Mouse (Mus musculus) effector memory CD4-positive, alpha-beta T cell, adult 7 months (primary cell): Measurements from ENCODE around the gene Dbr1. TPM values are rescaled to one million over a fixed set of nuclear protein-coding genes. Genes with fewer than 3 reads are reported as not detected.

Source experiments
- polyA plus RNA-seq: library from polyadenylated mRNA; unstranded; fragments of 100-300 nt; shearing (Covaris generic); gene quantifications from one replicate; pipeline ENCODE4 v1.2.1, GENCODE M21; 2017

Gene Dbr1
- polyA plus RNA-seq, result 37.8 TPM

DNA sequence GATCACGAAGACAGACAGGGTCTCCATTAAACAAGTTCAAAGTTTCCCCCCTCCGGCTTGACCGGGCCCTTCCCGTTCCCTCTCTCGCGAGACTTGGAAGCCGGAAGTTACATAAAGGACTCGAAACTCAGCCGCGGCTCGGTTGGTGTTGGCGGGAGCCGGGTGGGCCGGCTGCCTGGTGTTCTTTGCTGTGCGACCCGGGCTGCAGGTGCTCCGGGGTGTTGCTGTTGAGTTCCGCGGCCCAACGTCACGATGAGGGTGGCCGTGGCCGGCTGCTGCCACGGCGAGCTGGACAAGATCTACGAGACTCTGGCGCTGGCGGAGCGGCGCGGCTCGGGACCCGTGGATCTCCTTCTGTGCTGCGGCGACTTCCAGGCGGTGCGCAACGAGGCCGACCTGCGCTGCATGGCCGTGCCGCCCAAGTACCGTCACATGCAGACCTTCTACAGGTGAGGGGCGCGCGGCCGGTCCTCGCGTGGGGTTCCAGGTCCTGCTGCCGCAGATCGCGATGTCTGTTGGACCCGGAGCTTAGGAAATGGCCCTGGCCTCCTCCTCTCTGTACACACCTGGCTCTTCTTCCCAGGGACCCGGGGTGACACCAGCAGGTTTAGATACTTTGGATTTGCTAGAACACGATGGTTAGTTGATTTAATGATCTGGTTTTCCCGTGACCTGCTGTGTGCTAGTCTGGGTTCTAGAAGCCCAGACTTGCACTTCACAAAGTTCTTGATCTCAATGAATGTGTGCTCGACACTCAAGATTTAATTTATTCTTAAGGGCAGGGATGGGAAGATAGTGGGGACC is at the start of gene Dbr1:
Gene Dbr1, plus strand, starts transcription at position 123 of the 804 bp plus-strand sequence.

DNA sequence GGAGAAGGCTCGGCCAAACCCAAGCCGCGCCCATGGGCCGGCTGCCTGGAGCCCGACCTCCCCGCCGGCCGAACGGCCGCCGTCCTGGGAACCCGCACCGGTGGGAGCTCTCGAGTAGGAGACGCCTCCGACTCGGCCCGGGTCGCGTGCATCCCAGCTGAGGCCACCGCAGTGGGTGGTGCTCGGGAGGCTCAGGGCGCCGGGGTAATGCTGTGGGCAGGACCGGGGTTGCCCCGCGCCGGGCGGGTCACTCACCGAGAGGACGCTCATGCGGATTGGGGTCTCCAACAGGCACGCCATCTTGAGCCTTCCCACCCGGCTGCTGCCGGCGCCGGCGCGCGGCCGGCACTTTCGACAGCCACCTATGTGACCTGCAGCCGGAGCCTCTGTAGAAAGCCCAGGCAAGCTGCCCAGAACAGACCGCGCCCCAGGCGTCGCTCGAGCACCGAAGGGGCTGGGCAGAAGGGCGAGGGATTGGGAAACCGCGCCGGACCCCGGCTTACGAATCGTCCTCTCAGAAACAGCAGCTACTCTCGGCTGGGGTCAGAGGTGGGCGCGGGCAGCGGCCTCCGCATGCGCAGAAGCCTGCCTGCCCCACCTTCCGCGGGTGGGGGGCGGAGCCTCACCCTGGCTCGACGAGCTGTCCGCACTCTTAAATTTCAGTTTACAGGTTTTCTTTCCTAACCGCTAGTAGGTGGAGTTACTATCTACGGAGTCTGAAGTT is 7.1 kb upstream of the Dbr1 start, which contains the start of gene Armc8:
Gene Armc8, minus strand, starts transcription at position 553 of the 724 bp plus-strand sequence.

DNA sequence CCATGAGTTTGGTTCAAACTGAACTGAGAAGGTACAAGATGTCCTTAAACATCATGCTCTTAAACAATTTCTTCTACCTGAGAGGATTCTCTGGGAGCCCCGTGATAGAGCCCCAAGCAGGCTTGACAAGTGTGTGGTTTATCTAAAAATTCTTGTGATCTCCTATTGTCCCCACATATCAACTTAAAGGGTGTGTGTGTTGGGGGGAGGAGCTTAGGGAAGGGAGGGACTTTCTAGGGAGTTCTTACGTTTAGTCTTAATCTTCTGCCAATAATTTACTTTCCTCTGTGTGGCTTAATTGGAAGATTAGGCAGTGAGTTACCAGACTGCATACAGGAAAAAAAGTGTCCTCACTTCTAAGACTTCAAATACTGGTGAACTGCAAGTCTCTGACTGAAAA is 36.6 kb downstream of the Dbr1 start, which contains the start of gene A4gnt:
Gene A4gnt, plus strand, starts transcription at position 301 of the 400 bp plus-strand sequence.

DNA sequence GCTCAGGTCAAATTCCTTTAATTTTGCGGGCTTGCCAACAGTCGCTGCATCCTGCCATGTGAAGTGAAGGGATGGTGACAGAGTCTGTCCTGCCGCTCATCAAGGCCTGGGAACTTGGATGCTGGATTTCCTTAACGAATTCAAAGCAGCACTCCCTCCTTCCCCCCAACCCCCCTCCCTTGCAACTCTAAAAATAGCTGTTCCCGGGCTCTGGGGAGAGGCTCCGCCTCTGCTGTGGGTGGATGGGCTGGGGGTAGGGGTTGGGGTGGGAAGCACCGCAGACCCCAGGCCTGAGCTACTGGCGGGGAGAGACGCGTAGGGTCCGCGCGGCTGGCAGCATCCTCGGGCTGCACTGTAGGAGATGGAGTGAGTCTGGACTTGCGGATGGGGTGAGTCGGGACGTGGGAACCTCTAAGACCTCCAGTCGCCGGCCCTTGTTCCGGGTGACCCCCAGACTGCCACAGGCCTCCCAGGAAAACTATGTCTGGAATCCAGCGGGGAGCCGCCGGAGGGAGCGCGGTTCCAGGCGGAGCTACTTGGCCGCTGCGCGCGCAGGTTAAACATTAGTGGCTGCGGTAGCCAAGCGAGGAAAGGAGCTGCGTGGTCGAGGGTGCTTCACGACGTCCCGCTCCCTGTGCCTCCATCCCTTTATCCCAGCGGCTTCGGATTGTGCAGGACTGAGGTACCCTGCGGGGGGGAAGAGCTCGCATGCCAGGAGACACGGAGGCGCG is 53.8 kb downstream of the Dbr1 start, which contains the start of gene Dzip1l:
Gene Dzip1l, plus strand, starts transcription at position 216 of the 731 bp plus-strand sequence.

Other genes with a start within 250 kb of the Dbr1 start
- 0.40 TPM for gene Esyt3, start 217.2 kb upstream of the Dbr1 start, polyA plus RNA-seq
- 0.11 TPM for gene Mras, start 138.4 kb upstream of the Dbr1 start, polyA plus RNA-seq
- gene Nme9, start 124.3 kb upstream of the Dbr1 start, polyA plus RNA-seq, result not detected
- 35.0 TPM for gene Armc8, start 6.9 kb upstream of the Dbr1 start, polyA plus RNA-seq
- not detected for gene A4gnt, start 36.7 kb downstream of the Dbr1 start, polyA plus RNA-seq
- gene Dzip1l, start 53.7 kb downstream of the Dbr1 start, polyA plus RNA-seq, result not detected
- gene Cldn18, start 141.5 kb downstream of the Dbr1 start, polyA plus RNA-seq, result not detected